Mouse (Mus musculus) thymus, postnatal 25 days (tissue): ENCODE data around the gene Gm26897.

ENCODE experiments used
- DNase-seq: peaks from one replicate; pipeline ENCODE4 v3.0.0; 2022

Gene Gm26897

DNA sequence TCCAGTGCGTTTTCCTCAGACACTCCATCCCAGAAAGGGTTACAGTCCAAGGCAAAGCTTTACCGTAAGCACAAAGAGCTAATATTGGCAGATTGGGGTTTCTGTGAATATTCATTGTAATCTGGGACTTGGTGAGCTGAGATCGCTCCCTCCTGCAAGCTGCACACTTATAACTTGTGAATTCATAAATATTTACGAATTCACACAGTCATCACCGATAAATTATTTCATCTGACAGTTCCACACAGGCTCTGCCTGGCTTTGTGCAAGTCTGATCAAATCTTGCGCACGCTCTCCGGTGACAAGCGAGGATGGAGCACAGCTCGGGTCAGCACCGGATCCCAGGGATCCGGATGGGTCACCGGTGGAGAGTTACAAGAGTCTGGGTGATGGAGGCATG lies 16.4 kb downstream of the Gm26897 start:
- no peak for DNase-seq

GRCm38 (mm10) chr5:111754484-111755139 lies 20.9 kb downstream of the Gm26897 start:
- peak; percentile 28 for DNase-seq

GRCm38 (mm10) chr5:111755330-111755729 lies 21.6 kb downstream of the Gm26897 start:
- DNase-seq, result peak; percentile 31

- no peak for DNase-seq
Observed at GRCm38 (mm10) chr5:111760721-111761480, 27.2 kb downstream of the Gm26897 start.

- no peak for DNase-seq
Observed at GRCm38 (mm10) chr5:111761574-111761973, 27.9 kb downstream of the Gm26897 start.

- no peak for DNase-seq
Observed at GRCm38 (mm10) chr5:111762085-111762484, 28.4 kb downstream of the Gm26897 start.

DNA sequence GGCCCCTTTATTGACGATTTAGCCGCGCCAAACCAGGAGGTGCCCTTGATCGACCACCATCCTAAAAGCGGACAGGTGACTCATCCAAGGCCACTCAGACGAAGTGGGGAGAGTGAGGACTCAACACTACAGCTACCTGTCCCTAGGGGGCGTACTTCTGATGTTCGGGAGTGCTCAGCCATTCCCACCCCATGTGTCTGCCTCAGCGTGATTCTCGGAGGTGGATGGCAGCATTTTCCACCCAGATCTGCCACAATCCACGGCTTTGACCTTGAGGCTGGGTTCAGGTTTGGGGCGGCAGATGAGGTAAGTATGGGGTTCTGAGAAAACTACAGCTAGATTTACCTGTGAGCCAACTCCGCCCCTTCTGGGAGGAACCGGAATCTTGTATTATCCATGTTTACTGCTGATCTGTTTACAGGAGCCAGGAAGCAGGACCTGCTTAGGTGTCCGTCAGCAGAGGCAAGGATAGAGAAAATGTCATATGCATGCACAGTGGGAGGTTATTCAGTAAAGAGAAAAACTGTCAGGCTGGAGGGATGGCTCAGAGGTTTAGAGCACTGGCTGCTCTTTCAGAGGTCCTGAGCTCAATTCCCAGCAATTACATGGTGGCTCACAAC lies 32.1 kb downstream of the Gm26897 start:
- DNase-seq, result no peak

GRCm38 (mm10) chr5:111766696-111767095 lies 33.0 kb downstream of the Gm26897 start:
- no peak for DNase-seq

DNA sequence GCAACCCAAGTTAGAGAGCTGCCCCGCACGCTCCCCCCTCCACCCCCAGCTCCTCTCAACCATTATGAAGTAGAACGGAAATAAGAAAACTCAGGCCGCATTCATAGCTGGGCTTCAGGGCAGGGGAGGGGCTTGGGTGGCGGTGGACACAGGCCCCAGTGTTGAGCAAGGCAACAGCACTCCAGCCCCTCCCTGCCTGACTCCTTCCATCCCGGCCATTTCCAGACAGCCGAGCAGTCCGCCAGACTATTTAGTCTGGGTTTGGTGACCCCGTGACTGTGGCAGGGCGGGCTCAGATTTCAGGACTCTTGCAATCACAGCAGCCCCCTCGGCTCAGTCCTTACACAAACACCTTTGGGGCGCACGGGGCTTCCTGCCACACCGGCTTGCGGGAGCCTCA lies 36.5 kb downstream of the Gm26897 start:
- no peak for DNase-seq

DNA sequence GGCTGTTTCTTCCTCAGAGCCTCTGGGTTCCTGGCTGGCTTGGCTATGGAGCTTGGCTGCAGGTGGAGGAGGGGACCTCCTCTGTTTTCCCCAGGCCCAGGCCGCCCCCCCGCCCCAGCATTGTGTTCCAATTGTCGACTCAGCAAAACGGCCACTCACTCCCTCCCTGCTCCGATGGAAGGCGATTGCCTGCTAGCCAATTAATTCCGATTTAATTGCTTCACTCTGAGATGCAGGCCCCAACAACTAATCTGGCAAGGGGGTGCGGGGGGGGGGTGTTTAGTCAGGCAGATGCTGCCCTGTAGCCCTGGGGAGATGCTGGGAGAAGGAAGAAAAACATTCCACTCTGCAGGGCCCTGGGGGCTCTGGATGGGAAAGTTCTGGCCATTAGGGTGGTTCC lies 38.4 kb downstream of the Gm26897 start:
- no peak for DNase-seq

DNA sequence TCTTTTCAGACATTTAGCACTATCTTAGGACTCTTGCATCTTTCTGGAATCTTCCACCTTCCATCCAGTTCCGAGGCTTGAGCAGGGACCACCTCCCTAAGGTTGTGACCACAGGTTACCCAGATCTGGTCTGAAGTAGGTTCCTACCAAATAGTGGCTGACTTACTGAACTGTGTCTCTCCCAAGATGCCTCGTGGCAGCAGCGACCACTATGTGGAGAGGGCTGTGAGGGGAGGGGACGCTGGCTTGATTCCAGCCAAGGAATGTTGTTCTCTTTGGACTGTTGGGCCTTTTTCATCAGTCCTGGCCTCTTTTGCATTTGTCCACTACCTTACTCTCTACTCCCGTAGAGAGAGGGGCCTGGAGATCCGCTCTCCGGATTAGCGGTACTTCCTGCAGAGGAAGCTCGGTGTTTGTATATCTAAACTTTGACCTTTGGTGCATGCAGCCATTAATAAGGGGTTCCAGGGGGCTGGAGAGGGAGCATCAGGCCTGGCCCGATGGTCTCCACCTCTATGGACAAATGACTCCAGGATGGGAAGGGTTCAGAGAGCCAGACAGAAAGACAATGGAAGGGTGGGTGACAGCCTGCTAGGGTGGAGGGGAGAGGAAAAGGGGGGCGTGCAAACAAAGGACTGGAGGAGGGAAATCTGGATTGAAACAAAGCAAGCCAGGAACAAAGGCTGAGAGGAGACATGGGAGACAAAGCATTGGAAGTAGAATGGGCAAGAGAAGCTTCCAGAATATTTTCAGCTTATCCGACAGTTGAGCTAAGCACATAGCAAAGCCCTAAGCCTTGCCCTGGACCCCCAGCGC lies 39.1 kb downstream of the Gm26897 start:
- no peak for DNase-seq

DNA sequence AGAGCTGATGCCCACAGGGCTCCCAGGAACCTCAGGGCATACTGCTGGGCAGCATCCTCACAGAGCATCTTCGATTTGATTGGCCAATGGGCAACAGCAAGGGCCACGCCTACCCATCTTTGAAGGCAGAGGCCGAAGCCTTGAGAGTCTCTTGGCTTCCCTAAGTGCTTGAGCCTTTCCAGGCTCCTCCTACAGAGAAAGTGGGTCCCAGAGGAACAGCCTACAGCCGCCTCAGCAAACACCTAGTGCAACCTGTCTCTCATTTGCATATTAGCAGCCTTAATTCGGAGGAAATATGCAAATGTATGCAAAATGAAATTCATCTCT lies 39.6 kb downstream of the Gm26897 start:
- no peak for DNase-seq

DNA sequence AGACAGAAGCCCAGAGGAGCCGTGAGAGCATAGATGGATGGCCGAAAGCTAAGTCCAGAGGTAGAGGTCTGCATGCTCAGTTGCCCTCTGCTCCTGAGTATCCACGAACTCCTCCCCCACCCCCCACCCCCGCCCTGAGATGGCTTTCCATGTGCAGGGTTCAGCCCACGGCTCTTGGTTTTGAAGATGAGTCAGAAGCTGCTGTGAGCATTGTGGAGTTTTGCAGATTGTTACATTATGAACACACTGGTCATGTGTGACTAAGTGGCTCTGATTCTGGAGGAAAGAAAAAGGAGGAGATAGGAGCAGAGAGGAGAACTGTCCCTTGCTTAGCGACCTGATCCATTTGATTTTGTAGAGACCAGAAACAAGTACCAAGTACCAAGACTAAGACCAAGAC lies 42.5 kb downstream of the Gm26897 start:
- no peak for DNase-seq

GRCm38 (mm10) chr5:111778093-111778492 lies 44.4 kb downstream of the Gm26897 start:
- DNase-seq, result no peak

- DNase-seq, result no peak
Observed at GRCm38 (mm10) chr5:111779776-111780485, 46.2 kb downstream of the Gm26897 start.
